Mouse (Mus musculus): ENCODE results near the gene Tln2. TPM values are rescaled to one million over a fixed set of nuclear protein-coding genes. Genes with fewer than 3 reads are reported as not detected.

Tln2 gene
- polyA plus RNA-seq, 1 experiment, result 0.01 TPM

GRCm38 (mm10) chr9:67592726-67593125 lies 33.2 kb upstream of the Tln2 start:
- 0 out of 2 replicates have a peak, but pooled peaks cover 2% of the 10 kb centered on the region for H3K9me3 ChIP-seq (ENCODE audit: control insufficient read depth, low read length)
- no peaks in the 10 kb centered on the region for H3K36me3 ChIP-seq (ENCODE audit: control insufficient read depth)
- H3K4me3 ChIP-seq (replicated peaks), result no peak overlapping the region
- TF ChIP-seq TAL1 (IDR thresholded peaks at IDR 0.05; ENCODE audit: low read length), result no peak
- no peaks in the 10 kb centered on the region for H3K27me3 ChIP-seq (ENCODE audit: control insufficient read depth)
- no peaks in the 10 kb centered on the region for H3K4me1 ChIP-seq (ENCODE audit: control insufficient read depth)

GRCm38 (mm10) chr9:67587111-67587510 lies 27.6 kb upstream of the Tln2 start:
- Histone ChIP-seq H3K36me3 (ENCODE audit: control insufficient read depth) (no peaks in the 10 kb centered on the region), H3K27me3 (ENCODE audit: control insufficient read depth) (no peaks in the 10 kb centered on the region), H3K4me3 (replicated peaks) (no peak overlapping the region), H3K4me1 (ENCODE audit: control insufficient read depth) (no peaks in the 10 kb centered on the region), H3K9me3 (ENCODE audit: control insufficient read depth, low read length) (no peaks in the 10 kb centered on the region)
- TF ChIP-seq GATA1 (IDR thresholded peaks at IDR 0.05; ENCODE audit: low read length), result no peak
- no peak for TF ChIP-seq TAL1 (IDR thresholded peaks at IDR 0.05; ENCODE audit: low read length)

GRCm38 (mm10) chr9:67586489-67586888 lies 27.0 kb upstream of the Tln2 start:
- Histone ChIP-seq H3K4me3 (replicated peaks) (no peak overlapping the region), H3K27me3 (ENCODE audit: control insufficient read depth) (no peaks in the 10 kb centered on the region), H3K36me3 (ENCODE audit: control insufficient read depth) (no peaks in the 10 kb centered on the region), H3K9me3 (ENCODE audit: control insufficient read depth, low read length) (no peaks in the 10 kb centered on the region), H3K4me1 (ENCODE audit: control insufficient read depth) (no peaks in the 10 kb centered on the region)
- no peak for TF ChIP-seq TAL1 (IDR thresholded peaks at IDR 0.05; ENCODE audit: low read length)
- no peak for TF ChIP-seq GATA1 (IDR thresholded peaks at IDR 0.05; ENCODE audit: low read length)

GRCm38 (mm10) chr9:67584871-67585270 lies 25.4 kb upstream of the Tln2 start:
- H3K36me3 ChIP-seq (ENCODE audit: control insufficient read depth), result no peaks in the 10 kb centered on the region
- no peak overlapping the region for H3K4me3 ChIP-seq (replicated peaks)
- no peaks in the 10 kb centered on the region for H3K9me3 ChIP-seq (ENCODE audit: control insufficient read depth, low read length)
- no peaks in the 10 kb centered on the region for H3K27me3 ChIP-seq (ENCODE audit: control insufficient read depth)
- TF ChIP-seq TAL1 (IDR thresholded peaks at IDR 0.05; ENCODE audit: low read length), result no peak
- no peak for TF ChIP-seq GATA1 (IDR thresholded peaks at IDR 0.05; ENCODE audit: low read length)
- H3K4me1 ChIP-seq (ENCODE audit: control insufficient read depth), result no peaks in the 10 kb centered on the region

- TF ChIP-seq GATA1 (IDR thresholded peaks at IDR 0.05; ENCODE audit: low read length), result no peak
- no peak for TF ChIP-seq TAL1 (IDR thresholded peaks at IDR 0.05; ENCODE audit: low read length)
- Histone ChIP-seq H3K36me3 (ENCODE audit: control insufficient read depth) (no peaks in the 10 kb centered on the region), H3K4me3 (replicated peaks) (no peak overlapping the region), H3K4me1 (ENCODE audit: control insufficient read depth) (no peaks in the 10 kb centered on the region), H3K27me3 (ENCODE audit: control insufficient read depth) (no peaks in the 10 kb centered on the region), H3K9me3 (ENCODE audit: control insufficient read depth, low read length) (no peaks in the 10 kb centered on the region)
Observed at GRCm38 (mm10) chr9:67581581-67582280, 22.2 kb upstream of the Tln2 start.

GRCm38 (mm10) chr9:67579541-67579940 lies 20.0 kb upstream of the Tln2 start:
- Histone ChIP-seq H3K36me3 (ENCODE audit: control insufficient read depth) (no peaks in the 10 kb centered on the region), H3K27me3 (ENCODE audit: control insufficient read depth) (no peaks in the 10 kb centered on the region), H3K9me3 (ENCODE audit: control insufficient read depth, low read length) (no peaks in the 10 kb centered on the region), H3K4me3 (replicated peaks) (no peak overlapping the region), H3K4me1 (ENCODE audit: control insufficient read depth) (no peaks in the 10 kb centered on the region)
- TF ChIP-seq TAL1 (IDR thresholded peaks at IDR 0.05; ENCODE audit: low read length), result no peak
- no peak for TF ChIP-seq GATA1 (IDR thresholded peaks at IDR 0.05; ENCODE audit: low read length)

GRCm38 (mm10) chr9:67574721-67575248 lies 15.3 kb upstream of the Tln2 start:
- Histone ChIP-seq H3K4me1 (ENCODE audit: control insufficient read depth) (no peaks in the 10 kb centered on the region), H3K9me3 (ENCODE audit: control insufficient read depth, low read length) (no peaks in the 10 kb centered on the region), H3K27me3 (ENCODE audit: control insufficient read depth) (no peaks in the 10 kb centered on the region), H3K4me3 (replicated peaks) (no peak overlapping the region), H3K36me3 (ENCODE audit: control insufficient read depth) (no peaks in the 10 kb centered on the region)
- TF ChIP-seq GATA1 (IDR thresholded peaks at IDR 0.05; ENCODE audit: low read length), result no peak
- TF ChIP-seq TAL1 (IDR thresholded peaks at IDR 0.05; ENCODE audit: low read length), result no peak

GRCm38 (mm10) chr9:67573683-67573979 lies 14.1 kb upstream of the Tln2 start:
- Histone ChIP-seq H3K4me3 (replicated peaks) (no peak overlapping the region), H3K36me3 (ENCODE audit: control insufficient read depth) (no peaks in the 10 kb centered on the region), H3K27me3 (ENCODE audit: control insufficient read depth) (no peaks in the 10 kb centered on the region), H3K9me3 (ENCODE audit: control insufficient read depth, low read length) (no peaks in the 10 kb centered on the region), H3K4me1 (ENCODE audit: control insufficient read depth) (no peaks in the 10 kb centered on the region)
- TF ChIP-seq GATA1 (IDR thresholded peaks at IDR 0.05; ENCODE audit: low read length) (no peak), TAL1 (IDR thresholded peaks at IDR 0.05; ENCODE audit: low read length) (no peak)

- H3K9me3 ChIP-seq (ENCODE audit: control insufficient read depth, low read length), result no peaks in the 10 kb centered on the region
- TF ChIP-seq TAL1 (IDR thresholded peaks at IDR 0.05; ENCODE audit: low read length) (no peak), GATA1 (IDR thresholded peaks at IDR 0.05; ENCODE audit: low read length) (no peak)
- no peaks in the 10 kb centered on the region for H3K27me3 ChIP-seq (ENCODE audit: control insufficient read depth)
- no peaks in the 10 kb centered on the region for H3K4me1 ChIP-seq (ENCODE audit: control insufficient read depth)
- no peaks in the 10 kb centered on the region for H3K36me3 ChIP-seq (ENCODE audit: control insufficient read depth)
- H3K4me3 ChIP-seq (replicated peaks), result no peak overlapping the region
Observed at GRCm38 (mm10) chr9:67572790-67573682, 13.5 kb upstream of the Tln2 start.
